Mouse (Mus musculus) hindbrain, embryonic 13.5 days (tissue): ENCODE measurements at regions not wholly inside any gene's neighbourhood (a gene's known extent, or its start where the extent isn't known, plus 50 kb on each side); places are given as distances from the start of the nearest gene placed in this dataset.

Experiments
- ATAC-seq: fragments of 200-750 bp; cut with Nextera tagmentation; 2 replicates; pipeline ENCODE4 v1.8.0; 2017; ENCODE audit warnings: moderate TSS enrichment; ENCODE audit not compliant: low FRiP score
- H3K27ac ChIP-seq: fragments of 300-500 bp; sonication (generic); 2 replicates; pipeline ENCODE4 v1.5.1; 2015; ENCODE audit warnings: inconsistent platforms, mild to moderate bottlenecking, moderate library complexity
- H3K27me3 ChIP-seq: fragments of 300-500 bp; sonication (generic); 2 replicates; pipeline ENCODE4 v1.6.1; 2015; ENCODE audit warnings: mild to moderate bottlenecking, inconsistent platforms
- H3K36me3 ChIP-seq: fragments of 300-500 bp; sonication (generic); 2 replicates; pipeline ENCODE4 v1.6.1; 2015; ENCODE audit warnings: mild to moderate bottlenecking, inconsistent platforms
- H3K4me1 ChIP-seq: fragments of 300-500 bp; sonication (generic); replicated peaks from 2 replicates; pipeline ENCODE4 v1.6.1; 2015; ENCODE audit warnings: inconsistent platforms
- H3K4me2 ChIP-seq: fragments of 300-500 bp; sonication (generic); 2 replicates; pipeline ENCODE4 v1.6.1; 2015; ENCODE audit warnings: inconsistent platforms, mild to moderate bottlenecking, moderate library complexity
- H3K4me3 ChIP-seq: fragments of 300-500 bp; sonication (generic); 2 replicates; pipeline ENCODE4 v1.5.1; 2015; ENCODE audit warnings: mild to moderate bottlenecking, inconsistent platforms
- H3K9ac ChIP-seq: fragments of 300-500 bp; sonication (generic); 2 replicates; pipeline ENCODE4 v1.6.1; 2015; ENCODE audit warnings: mild to moderate bottlenecking, inconsistent platforms
- H3K9me3 ChIP-seq: fragments of 300-500 bp; sonication (generic); 2 replicates; pipeline ENCODE4 v1.6.1; 2016; ENCODE audit warnings: inconsistent platforms
- WGBS: fragments of 180-500 bp; shearing (Covaris S2); methylation state at CpG from one replicate; pipeline ENCODE4 v1.1.7; 2015; 5-methylcytosine and 5-hydroxymethylcytosine counted together

GRCm38 (mm10) chr10:37457384-37457783 lies 318.7 kb upstream of the Marcks start:
- Histone ChIP-seq H3K9ac (no peak overlapping the region), H3K36me3 (no peaks in the 10 kb centered on the region), H3K4me3 (no peak overlapping the region), H3K27ac (no peak overlapping the region), H3K27me3 (no peaks in the 10 kb centered on the region), H3K4me1 (no peaks in the 10 kb centered on the region), H3K9me3 (no peaks in the 10 kb centered on the region), H3K4me2 (no peak overlapping the region)
- no peak for ATAC-seq
- 78% methylated on average over 2 of the region's 2 CpGs for WGBS

GRCm38 (mm10) chr10:37449894-37450293 lies 311.2 kb upstream of the Marcks start:
- Histone ChIP-seq H3K9ac (no peak overlapping the region), H3K27me3 (no peaks in the 10 kb centered on the region), H3K4me2 (no peak overlapping the region), H3K4me1 (no peaks in the 10 kb centered on the region), H3K9me3 (no peaks in the 10 kb centered on the region), H3K36me3 (no peaks in the 10 kb centered on the region), H3K4me3 (no peak overlapping the region), H3K27ac (no peak overlapping the region)
- ATAC-seq, result no peak
- 92% methylated on average over 2 of the region's 2 CpGs for WGBS

GRCm38 (mm10) chr10:37447333-37448204 lies 308.8 kb upstream of the Marcks start:
- no peak for ATAC-seq
- Histone ChIP-seq H3K36me3 (no peaks in the 10 kb centered on the region), H3K4me3 (no peak overlapping the region), H3K4me2 (no peak overlapping the region), H3K9ac (no peak overlapping the region), H3K9me3 (no peaks in the 10 kb centered on the region), H3K27ac (no peak overlapping the region), H3K4me1 (no peaks in the 10 kb centered on the region), H3K27me3 (no peaks in the 10 kb centered on the region)
- 76% methylated on average over 4 of the region's 4 CpGs for WGBS

DNA sequence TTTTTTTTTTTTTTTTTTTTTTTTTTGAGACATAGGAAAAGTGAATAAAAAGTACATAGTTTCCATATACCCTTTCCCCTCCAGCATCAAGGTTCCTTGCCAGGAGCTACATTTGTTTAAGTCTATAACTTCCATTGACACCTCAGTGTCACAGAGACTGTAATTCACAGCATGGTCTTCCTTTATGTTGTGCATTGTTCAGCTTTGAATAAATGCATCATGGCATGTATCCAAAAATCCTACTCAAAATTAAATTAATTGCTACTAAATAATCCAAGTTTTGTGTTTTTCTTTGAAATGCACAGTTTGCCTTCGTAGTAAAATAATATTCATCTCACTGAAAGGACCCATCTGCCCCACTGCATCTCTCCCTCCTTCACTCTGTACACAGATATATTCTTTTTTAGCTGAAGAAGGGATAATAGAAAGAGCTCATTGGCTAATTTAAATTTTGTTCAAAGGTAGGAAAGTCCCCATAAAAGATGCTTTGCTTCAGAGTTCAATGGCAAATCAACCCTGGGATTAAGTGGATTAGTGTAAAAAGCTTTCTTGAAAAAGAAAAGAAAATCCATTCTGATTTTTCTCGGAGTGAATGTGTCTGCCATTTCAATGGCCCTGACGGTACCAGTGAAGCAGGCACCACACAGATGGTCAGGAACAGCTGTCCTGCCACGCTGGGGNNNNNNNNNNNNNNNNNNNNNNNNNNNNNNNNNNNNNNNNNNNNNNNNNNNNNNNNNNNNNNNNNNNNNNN lies 301.3 kb upstream of the Marcks start:
- 0 out of 2 replicates have a peak overlapping the region, but pooled peaks have one; percentile 13 for H3K27ac ChIP-seq
- WGBS, result 41% methylated on average over 4 of the region's 4 CpGs
- peak; percentile 65; the same call in 1 of the 2 replicates for ATAC-seq
- no peak overlapping the region for H3K4me3 ChIP-seq
- 0 out of 2 replicates have a peak, but pooled peaks cover 2% of the 10 kb centered on the region for H3K4me1 ChIP-seq
- no peak overlapping the region for H3K9ac ChIP-seq
- H3K9me3 ChIP-seq, result no peaks in the 10 kb centered on the region
- H3K36me3 ChIP-seq, result no peaks in the 10 kb centered on the region
- H3K4me2 ChIP-seq, result no peak overlapping the region
- H3K27me3 ChIP-seq, result no peaks in the 10 kb centered on the region

DNA sequence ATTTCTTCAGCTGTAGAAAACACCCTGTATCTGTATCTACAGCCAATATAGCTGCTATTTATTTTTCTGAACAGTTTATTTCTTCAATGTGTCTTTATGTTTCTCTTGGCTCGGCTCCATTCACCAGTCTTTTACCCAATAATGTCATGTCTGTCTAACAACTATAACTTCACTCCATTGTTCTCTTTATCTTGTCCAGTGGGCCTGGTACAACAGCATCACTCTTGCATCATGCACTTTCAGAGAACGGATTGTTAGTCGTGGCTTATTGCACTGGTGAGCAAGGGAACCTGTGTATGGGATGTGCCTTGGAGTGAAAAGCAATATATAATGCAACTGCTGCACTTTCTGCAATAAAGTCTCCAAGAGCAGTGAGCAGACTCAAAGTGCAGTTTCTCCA lies 299.6 kb upstream of the Marcks start:
- Histone ChIP-seq H3K36me3 (no peaks in the 10 kb centered on the region), H3K27me3 (no peaks in the 10 kb centered on the region), H3K4me2 (no peak overlapping the region), H3K4me3 (no peak overlapping the region), H3K27ac (no peak overlapping the region), H3K4me1 (0 out of 2 replicates have a peak, but pooled peaks cover 6% of the 10 kb centered on the region), H3K9me3 (no peaks in the 10 kb centered on the region), H3K9ac (no peak overlapping the region)
- no peak for ATAC-seq
- 61% methylated on average over 3 of the region's 3 CpGs for WGBS

DNA sequence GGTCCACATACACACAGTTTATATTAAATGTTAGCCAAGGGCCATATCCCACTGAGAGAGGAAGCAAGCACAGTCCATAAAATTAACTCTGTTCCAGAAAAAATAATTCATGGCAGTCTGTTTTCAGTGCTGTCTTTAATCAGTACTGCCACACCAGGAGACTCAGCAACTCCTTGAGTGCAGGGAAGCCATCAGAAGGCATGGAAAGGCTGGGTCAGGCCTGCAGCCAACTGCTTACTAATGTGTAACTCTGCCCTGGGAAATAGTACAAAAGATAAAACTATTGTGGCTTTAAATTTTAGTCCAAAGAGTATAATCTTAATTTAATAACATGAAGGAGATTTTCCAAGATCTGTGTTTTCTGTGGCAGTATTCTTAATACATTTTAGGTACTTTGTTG lies 298.1 kb upstream of the Marcks start:
- Histone ChIP-seq H3K9me3 (no peaks in the 10 kb centered on the region), H3K9ac (no peak overlapping the region), H3K36me3 (no peaks in the 10 kb centered on the region), H3K4me3 (no peak overlapping the region), H3K27ac (no peak overlapping the region), H3K4me2 (no peak overlapping the region), H3K4me1 (0 out of 2 replicates have a peak, but pooled peaks cover 6% of the 10 kb centered on the region), H3K27me3 (no peaks in the 10 kb centered on the region)
- ATAC-seq, result no peak

DNA sequence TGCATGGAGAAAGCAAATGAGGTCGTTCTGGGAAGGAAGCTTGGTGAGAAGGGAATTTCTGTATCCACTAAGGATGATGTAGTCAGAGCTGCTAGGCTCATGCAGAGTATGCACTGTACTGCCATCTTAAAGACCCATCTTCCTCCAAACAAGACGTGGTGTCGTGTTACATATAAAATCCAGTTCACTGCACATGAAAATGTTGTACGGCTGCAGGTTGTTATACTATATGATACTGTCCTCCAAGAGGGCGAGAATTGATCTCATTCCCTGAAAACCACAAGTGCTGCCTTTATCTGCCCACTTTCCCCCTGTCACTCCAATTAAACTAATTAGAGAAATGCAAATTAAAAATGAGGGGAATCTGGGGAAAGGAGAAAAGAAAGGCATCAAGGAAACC lies 295.5 kb upstream of the Marcks start:
- no peaks in the 10 kb centered on the region for H3K36me3 ChIP-seq

GRCm38 (mm10) chr10:37423047-37423446 lies 284.3 kb upstream of the Marcks start:
- H3K36me3 ChIP-seq, result no peaks in the 10 kb centered on the region
- no peak overlapping the region for H3K4me2 ChIP-seq
- no peaks in the 10 kb centered on the region for H3K9me3 ChIP-seq
- H3K27ac ChIP-seq, result no peak overlapping the region
- H3K4me3 ChIP-seq, result no peak overlapping the region
- H3K4me1 ChIP-seq, result peaks cover 3% of the 10 kb centered on the region; the same call in 1 of the 2 replicates
- no peak overlapping the region for H3K9ac ChIP-seq
- H3K27me3 ChIP-seq, result no peaks in the 10 kb centered on the region
- 67% methylated on average over 1 of the region's 1 CpGs for WGBS
- no peak for ATAC-seq

More for the DNA sequence above, 295.5 kb upstream of the Marcks start:
- no peak overlapping the region for H3K4me2 ChIP-seq
- 50% methylated on average over 5 of the region's 5 CpGs for WGBS
- 0 out of 2 replicates have a peak, but pooled peaks cover 6% of the 10 kb centered on the region for H3K4me1 ChIP-seq
- H3K4me3 ChIP-seq, result no peak overlapping the region
- H3K27me3 ChIP-seq, result no peaks in the 10 kb centered on the region
- no peak overlapping the region for H3K9ac ChIP-seq
- no peak for ATAC-seq
- no peak overlapping the region for H3K27ac ChIP-seq
- H3K9me3 ChIP-seq, result no peaks in the 10 kb centered on the region

GRCm38 (mm10) chr10:37422612-37423011 lies 283.9 kb upstream of the Marcks start:
- H3K9me3 ChIP-seq, result no peaks in the 10 kb centered on the region
- no peak overlapping the region for H3K27ac ChIP-seq
- no peak overlapping the region for H3K4me2 ChIP-seq
- H3K9ac ChIP-seq, result no peak overlapping the region
- no peaks in the 10 kb centered on the region for H3K27me3 ChIP-seq
- H3K36me3 ChIP-seq, result no peaks in the 10 kb centered on the region
- ATAC-seq, result no peak
- peaks cover 3% of the 10 kb centered on the region; the same call in 1 of the 2 replicates for H3K4me1 ChIP-seq
- WGBS, result 73% methylated on average over 2 of the region's 2 CpGs
- H3K4me3 ChIP-seq, result no peak overlapping the region

DNA sequence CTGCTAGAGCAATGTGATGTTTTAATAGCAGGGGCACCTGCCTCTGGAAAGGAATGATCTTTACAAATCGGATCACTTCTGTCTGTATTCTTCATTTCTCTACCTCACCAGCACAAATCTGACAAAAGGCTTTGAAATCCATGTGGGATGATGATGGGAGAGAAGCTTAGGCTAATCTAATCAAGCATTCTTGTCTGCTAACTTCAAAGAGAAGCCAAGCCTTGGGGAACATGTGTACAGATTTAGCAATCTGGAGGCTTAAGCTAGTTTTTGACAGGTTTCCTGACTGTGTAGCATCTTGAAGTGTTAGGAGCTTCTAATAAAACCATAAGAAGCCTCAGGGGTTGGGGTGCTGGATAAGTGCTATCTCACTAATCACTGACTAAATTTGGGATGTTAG lies 277.6 kb upstream of the Marcks start:
- H3K4me3 ChIP-seq, result no peak overlapping the region
- no peaks in the 10 kb centered on the region for H3K9me3 ChIP-seq
- no peak overlapping the region for H3K27ac ChIP-seq
- H3K4me1 ChIP-seq, result no peaks in the 10 kb centered on the region
- no peak overlapping the region for H3K4me2 ChIP-seq
- no peaks in the 10 kb centered on the region for H3K27me3 ChIP-seq
- WGBS, result 80% methylated on average over 1 of the region's 1 CpGs
- H3K9ac ChIP-seq, result no peak overlapping the region
- no peaks in the 10 kb centered on the region for H3K36me3 ChIP-seq
- no peak for ATAC-seq

DNA sequence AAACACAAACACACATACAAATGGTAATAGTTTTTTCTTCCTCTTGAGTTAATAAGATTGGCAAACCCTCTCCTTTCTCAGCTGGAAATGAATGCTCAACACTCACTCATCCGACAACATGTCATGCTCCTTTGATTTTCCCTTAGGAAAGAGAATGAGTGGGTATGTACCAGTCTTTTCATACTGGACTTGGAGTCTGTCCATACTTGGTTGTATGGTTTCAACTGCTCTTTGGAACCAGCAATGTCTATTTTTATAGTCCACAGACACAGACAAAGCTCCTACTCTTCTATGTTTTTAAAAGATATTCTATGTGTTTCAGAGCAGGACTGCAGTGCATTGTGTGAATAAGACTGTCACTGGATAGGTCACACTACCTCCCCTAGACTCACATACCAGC lies 273.7 kb upstream of the Marcks start:
- Histone ChIP-seq H3K9me3 (no peaks in the 10 kb centered on the region), H3K4me2 (no peak overlapping the region), H3K36me3 (no peaks in the 10 kb centered on the region), H3K4me1 (no peaks in the 10 kb centered on the region), H3K9ac (no peak overlapping the region), H3K27me3 (no peaks in the 10 kb centered on the region), H3K4me3 (no peak overlapping the region), H3K27ac (no peak overlapping the region)
- whole genome bisulfite sequencing, result 63% methylated on average over 1 of the region's 1 CpGs
- ATAC-seq, result no peak

GRCm38 (mm10) chr10:37409749-37410148 lies 271.0 kb upstream of the Marcks start:
- WGBS, result 58% methylated on average over 1 of the region's 1 CpGs
- ATAC-seq, result no peak
- no peaks in the 10 kb centered on the region for H3K4me1 ChIP-seq
- no peaks in the 10 kb centered on the region for H3K36me3 ChIP-seq
- H3K27ac ChIP-seq, result no peak overlapping the region
- H3K9ac ChIP-seq, result no peak overlapping the region
- no peaks in the 10 kb centered on the region for H3K9me3 ChIP-seq
- no peaks in the 10 kb centered on the region for H3K27me3 ChIP-seq
- H3K4me2 ChIP-seq, result no peak overlapping the region
- H3K4me3 ChIP-seq, result no peak overlapping the region
